Comparison of ENCODE assay signal across 23 mouse cellular contexts in the genomic region with DNA sequence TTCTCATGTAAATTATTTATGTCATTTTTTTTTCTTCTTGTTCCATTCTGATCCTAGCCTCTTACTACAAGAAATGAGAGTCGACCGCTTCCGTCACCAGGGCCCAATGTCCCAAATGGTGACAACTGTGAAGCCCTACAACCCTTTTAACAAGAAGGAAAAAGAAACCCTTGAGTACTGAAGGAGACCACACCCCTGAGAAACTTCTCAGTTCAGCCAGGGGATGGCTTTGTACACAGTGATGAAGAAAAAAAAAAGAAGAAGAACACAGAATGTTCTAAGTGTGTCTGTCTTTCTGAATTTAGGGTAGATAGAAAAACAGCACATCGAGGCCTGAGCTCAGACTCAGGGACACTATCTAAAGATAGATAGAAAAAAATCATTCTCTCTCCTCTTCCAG. TPM values are rescaled to one million over a fixed set of nuclear protein-coding genes. Genes with fewer than 3 reads are reported as not detected.
"Had no signal": no experiment of that assay in that cellular context is flagged by ENCODE, and none has a peak within 500 bp of the region (broad histone marks: within the 10 kb centered on the region; RNA-seq: fewer than 3 reads in every experiment).

No protein-coding gene starts in this region.

- H3K4me3 ChIP-seq: gastrocnemius, adult 2 months; heart, embryonic 13.5 days; heart, embryonic 15.5 days; hindbrain, embryonic 13.5 days; hindbrain, embryonic 15.5 days; layer of hippocampus, adult 2 months; left cerebral cortex, adult 2 months; limb, embryonic 10.5 days; limb, embryonic 12.5 days had no signal

- H3K9me3 ChIP-seq: heart, embryonic 13.5 days; heart, embryonic 15.5 days; hindbrain, embryonic 13.5 days; hindbrain, embryonic 15.5 days; limb, embryonic 10.5 days; limb, embryonic 12.5 days had no signal

- H3K9ac ChIP-seq: heart, embryonic 13.5 days; heart, embryonic 15.5 days; hindbrain, embryonic 13.5 days; hindbrain, embryonic 15.5 days; limb, embryonic 12.5 days had no signal

- DNase-seq: gastrocnemius, adult 2 months; gastrocnemius, postnatal 10 days; gastrocnemius, postnatal 25 days; heart, adult 18-20 months; heart, postnatal 14 days; heart, postnatal 36 days; kidney, adult 11 months; kidney, adult 2 months; kidney, postnatal 10 days; kidney, postnatal 25 days; kidney, postnatal 4 days; liver had no signal

- H3K4me1 ChIP-seq: heart, embryonic 13.5 days; heart, embryonic 15.5 days; hindbrain, embryonic 13.5 days; hindbrain, embryonic 15.5 days; limb, embryonic 10.5 days; limb, embryonic 12.5 days had no signal

- H3K36me3 ChIP-seq: heart, embryonic 13.5 days; heart, embryonic 15.5 days; hindbrain, embryonic 13.5 days; hindbrain, embryonic 15.5 days; limb, embryonic 10.5 days; limb, embryonic 12.5 days had no signal

- H3K27me3 ChIP-seq: heart, embryonic 13.5 days; heart, embryonic 15.5 days; hindbrain, embryonic 13.5 days; hindbrain, embryonic 15.5 days; limb, embryonic 12.5 days had no signal

- H3K27ac ChIP-seq: gastrocnemius, adult 2 months; heart, embryonic 13.5 days; heart, embryonic 15.5 days; hindbrain, embryonic 13.5 days; hindbrain, embryonic 15.5 days; hindbrain, postnatal 0 days; layer of hippocampus, adult 2 months; left cerebral cortex, adult 2 months; limb, embryonic 10.5 days; limb, embryonic 12.5 days had no signal

RNA-seq across cellular contexts. Expression of gene Spata48, which starts 53.0 kb away (rescaled TPM):
- total RNA-seq: granulocyte monocyte progenitor cell, adult 5-6 weeks; hematopoietic stem cell, adult 5-6 weeks had no signal
